Mouse (Mus musculus): ENCODE results near the gene Blvrb. TPM values are rescaled to one million over a fixed set of nuclear protein-coding genes. Genes with fewer than 3 reads are reported as not detected.
A peak's percentile ranks its signal among the peaks of the same experiment; 100 is the strongest.

Blvrb gene
- 10 to 100 TPM; 32.4 to 34.3 TPM for total RNA-seq (2021)
- long read RNA-seq, experiment 1, transcript Blvrb-201 (5 exons, 1,028 nt) = major isoform, 21 of 22 reads
- long read RNA-seq, experiment 1, partial matches to known transcripts = 1 of 22 reads
- long read RNA-seq, experiment 1, other reads (novel, unspliced or antisense) = 0 of 22 reads
- long read RNA-seq, experiment 2, transcript Blvrb-201 (5 exons, 1,028 nt) = major isoform, 20 of 20 reads
- long read RNA-seq, experiment 2, partial matches to known transcripts = 0 of 20 reads
- long read RNA-seq, experiment 2, other reads (novel, unspliced or antisense) = 0 of 20 reads

DNA sequence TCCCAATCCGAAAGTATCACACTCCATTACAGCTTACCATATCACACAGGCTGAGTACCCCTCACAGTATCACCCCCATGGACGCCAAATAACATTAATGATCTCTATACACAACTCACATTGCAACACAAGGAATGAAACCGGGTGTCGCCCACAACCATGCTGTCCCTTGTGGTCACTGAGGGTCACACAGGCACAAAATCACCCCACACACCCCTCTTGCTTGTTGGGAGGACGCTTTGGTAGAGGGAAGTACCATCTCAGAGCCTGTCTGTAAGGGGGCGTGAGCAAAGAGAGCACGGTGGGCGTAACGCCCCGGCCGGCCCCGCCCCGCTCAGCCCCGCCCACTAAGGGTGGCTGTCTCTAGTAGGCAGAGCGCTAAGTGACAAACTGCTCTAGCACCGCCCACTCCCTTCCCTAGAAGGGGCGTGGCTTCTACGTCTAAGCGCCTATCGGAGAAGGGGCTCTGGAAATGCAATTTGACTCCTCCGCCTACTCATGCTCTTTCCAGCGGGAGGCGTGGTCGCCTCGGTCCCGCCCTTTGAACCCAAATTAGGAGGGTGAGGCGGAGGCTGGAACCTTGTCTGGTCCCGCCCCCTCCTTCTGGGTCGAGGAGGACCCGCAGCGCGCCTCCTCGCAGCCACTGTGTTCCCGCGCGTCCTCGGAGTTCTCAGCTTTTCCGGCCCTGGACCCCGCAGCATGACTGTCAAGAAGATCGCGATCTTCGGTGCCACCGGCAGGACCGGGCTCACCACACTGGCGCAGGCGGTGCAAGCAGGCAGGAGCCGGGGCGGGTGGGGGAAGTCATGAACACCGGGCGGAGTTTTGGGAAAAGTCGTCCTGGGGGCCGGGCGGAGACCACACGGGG, at the start of gene Blvrb, which contains the start of gene Sptbn4:
TSS of gene Blvrb (plus strand) at position 560 of the 868 bp plus-strand sequence.
TSS of gene Sptbn4 (minus strand) at position 268 of the 868 bp plus-strand sequence.
- peak; percentile 98 to 100 for DNase-seq

DNA sequence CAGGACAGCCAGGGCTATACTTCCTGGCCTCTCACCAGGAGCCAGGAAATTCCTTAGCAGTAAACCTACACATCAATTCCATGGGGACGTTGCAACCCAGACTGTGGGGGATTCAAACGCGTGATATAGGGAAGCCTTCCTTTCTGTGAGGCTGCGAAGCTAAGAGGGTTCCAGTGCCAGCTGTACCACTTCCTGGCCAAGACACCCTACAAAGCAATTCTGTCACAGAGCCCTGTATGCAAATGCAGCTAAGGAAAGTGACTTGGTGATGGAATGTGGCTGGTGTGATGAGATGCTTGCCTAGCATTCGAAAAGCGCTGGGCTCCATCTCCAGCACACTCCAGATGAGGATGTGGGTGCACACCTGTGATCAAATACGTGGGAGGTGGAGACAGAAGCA, 47.2 kb upstream of the Blvrb start:
- no peak for DNase-seq

DNA sequence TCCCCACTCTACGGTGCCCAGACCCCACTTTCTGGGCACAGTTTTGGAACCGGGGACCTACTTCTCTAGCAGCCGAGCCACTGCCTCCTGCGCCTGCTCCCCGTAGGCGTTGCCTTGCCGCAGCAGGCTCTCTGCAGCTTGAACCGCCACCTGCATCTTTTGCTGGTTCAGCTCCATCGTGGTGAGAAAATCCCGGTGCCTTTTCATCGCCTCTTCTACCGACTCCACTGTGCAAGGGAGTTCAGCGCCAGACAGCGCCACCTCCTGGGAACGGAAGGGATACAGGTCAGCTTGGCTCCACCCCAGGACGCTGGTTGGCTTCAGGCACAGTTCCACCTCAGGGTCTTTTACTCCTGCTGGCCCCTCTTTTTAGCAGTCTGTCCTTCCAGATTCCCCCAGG, 45.1 kb upstream of the Blvrb start:
- peak; percentile 33 to 69 for DNase-seq

DNA sequence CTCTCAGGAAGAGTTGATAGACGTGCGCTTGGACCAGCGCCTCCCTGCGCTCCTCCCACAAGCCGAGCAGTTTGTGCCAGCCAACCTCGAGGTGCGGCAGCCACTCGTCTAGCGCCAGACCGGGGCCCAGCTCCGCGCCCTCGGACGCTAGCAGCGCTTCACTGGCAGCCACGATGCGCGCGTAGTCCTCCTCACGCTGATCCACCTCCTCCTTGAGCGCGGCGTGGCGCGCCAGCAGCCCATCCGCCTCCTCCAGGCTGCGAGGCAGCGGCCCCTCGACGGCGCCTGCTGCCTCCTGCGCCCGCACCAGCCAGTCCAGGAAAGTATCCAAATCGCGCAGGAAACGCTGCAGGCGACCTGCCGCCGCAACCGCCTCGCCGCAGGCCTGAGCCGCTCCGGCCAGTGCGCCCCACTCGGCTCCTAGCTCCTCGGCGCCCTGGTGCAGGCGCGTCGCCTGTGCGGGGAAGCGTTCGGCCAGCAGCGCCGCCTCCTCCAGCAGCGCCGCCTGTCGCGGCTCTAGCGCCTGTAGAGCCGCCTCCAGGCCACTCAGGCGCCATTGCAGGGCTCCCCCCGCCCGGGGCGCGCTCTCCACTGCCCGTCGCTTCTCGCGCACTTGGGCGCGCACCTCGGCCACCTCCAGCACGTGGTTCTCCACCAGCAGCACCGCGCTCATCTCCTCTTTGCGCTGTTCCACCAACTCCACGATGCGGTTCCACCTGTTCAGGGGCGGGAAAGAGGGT, 43.4 kb upstream of the Blvrb start:
- no peak for DNase-seq

DNA sequence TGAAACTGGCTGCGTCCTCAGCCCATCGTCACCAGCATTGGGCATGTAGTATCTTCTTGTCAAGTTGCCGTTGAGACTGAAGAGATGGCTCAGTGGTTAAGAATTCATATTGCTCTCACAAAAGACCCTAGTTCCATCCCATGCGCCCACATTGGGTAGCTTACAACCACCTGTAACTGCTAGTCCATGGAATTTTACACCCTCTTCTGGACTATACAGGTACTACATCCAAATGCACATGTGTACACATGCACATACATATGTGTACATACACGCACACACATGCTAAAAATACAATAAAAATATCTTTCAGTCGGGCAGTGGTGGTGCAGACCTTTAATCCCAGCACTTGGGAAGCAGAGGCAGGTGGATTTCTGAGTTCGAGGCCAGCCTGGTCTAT, 41.3 kb upstream of the Blvrb start:
- DNase-seq = no peak

DNA sequence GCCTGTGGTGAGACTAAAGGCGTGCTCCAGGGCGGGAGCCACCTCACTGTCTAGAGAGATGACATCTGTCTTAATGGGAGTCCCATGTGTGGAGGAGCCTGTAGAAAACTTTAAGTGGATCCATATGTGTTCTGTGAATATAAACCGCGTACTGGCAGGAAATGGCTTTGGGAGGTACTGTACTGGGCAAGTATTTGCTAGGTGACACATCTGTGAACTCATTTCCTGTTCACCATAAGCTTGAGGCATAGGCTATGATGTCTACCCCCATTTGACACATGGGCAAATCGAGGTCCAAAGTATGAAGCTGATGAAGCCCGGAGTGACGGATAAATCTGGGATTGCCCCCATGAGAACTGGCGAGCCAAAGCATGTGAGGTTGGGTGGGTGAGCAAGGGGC, 40.0 kb upstream of the Blvrb start:
- DNase-seq = no peak

DNA sequence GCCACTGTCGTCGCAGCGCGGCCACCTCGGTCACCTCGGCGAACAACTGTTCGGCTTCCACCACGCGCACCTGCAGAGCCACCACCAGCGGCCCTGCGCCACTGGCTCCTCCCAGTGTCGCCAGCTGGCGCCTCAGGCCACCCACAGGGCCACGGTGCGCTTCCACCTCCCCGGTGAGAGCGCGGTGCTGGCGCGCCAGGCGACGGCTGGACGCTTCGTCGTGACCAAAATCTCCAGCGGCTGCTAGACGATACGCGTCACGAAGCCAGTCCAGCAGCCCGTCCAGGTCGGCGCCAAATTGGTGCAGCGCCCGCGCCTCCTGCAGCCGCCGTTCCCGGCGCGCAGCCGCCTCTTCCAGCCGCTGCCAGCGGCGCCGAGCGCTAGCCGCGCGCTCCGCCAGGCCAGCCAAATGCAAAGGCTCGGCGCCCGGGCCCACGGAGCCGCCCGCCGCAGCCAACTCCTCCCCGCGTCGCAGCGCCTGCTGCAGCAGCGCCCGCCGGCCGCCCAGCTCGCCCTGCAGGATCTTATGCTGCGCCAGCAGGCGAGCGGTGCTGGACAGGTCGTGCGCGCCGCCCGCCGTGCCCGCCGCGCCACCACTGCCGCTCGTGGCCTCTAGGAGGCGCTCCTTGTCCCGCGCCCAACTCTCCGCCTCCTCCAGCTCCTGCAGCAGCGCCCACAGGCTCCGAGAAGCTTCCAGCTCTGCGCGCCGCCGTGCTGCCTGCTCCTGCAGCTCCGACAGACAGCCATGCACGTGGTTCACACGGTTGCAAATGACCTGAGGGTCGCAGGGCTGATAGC, 39.2 kb upstream of the Blvrb start:
- peak; percentile 59 to 67 for DNase-seq

DNA sequence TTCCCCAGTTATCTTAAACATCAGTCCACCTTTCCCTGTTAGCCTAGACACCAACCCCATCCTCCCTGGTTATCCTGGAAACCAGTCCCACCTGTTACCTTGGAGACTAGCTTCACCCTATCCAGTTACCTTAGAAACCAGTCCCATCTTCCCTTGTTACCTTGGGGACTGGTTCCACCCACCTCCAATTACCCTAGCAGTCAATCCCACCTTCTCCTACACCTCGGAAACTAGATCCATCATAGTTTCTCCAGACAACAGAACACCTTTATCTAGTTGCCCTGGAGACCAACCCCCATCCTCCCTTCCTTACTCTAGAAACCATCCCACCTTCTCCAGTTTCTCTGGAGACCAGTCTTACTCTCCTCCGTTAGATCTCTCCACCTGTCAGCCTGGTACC, 30.6 kb upstream of the Blvrb start:
- DNase-seq = no peak

DNA sequence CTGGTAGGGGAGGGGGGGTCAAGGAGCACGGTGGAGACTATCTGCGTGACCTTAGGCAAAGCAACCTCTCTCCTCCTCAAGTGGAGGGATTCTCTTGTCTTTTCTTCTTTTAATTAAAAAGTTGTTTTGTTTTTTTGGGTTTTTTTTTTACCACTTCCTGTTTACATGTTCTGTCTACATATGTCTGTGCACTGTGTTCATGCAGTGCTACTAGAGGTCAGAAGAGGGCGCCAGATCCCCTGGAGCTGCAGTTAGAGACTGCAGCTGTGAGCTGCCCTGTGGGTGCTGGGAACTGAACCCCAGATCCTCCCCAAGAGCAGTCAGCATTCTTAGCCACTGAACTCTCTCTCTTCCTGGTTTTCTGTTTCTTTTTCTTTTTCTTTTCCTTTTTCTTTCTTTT, 28.7 kb upstream of the Blvrb start:
- DNase-seq = no peak

DNA sequence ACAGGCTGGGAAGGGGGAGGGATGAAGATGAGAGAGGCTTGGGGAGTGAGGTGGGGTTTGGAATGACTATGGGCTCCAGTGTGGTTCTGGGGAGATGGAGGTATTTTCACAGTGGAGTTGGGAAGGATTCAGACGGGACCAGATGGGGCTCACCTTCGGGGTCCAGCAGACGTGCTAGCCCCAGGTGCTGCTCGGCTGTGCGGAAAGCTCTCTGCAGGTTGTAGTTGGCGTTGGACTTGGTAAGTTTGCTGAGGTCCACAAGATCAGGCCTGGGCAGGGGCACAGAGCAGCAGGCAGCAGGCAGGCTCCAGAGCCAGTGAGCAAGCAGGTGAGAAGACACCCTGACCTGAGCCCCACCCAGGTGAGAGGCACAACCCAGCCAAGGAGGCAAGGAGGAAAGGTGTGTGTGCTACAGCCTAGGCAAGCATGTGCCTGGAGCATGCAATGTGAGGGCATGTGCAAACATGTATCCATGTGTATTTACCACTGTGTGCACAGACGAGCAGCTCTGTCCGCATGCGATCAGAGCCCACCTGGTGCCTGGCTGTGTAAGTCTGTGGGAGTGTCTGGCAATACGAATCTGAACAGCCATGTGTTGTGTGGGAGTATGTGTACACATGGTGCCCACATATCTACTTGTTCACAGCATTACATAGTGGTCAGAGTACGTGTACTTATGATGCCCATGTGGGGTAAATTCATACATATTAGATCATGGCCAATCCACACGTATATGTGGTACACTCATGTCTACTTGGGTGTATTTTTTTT, 24.0 kb upstream of the Blvrb start:
- no peak for DNase-seq

DNA sequence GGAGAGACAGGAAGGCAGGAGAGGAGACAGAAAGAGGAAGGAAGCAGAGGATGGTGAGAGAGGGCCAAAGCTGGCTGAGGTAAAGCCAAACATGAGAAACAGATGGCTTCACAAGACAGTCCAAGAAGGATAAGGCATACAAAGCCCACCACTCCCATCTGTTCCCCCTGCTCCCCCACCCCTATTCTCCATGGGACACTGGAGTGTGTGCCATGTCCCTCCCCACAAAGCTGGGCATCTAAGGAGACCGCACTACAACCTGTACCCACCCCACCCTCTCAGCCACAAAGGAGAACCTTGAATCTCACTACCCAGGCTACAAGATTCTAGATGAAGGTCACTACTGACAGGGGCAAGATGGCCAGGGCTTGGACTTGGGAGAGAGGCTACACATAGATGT, 20.4 kb upstream of the Blvrb start:
- DNase-seq = no peak

DNA sequence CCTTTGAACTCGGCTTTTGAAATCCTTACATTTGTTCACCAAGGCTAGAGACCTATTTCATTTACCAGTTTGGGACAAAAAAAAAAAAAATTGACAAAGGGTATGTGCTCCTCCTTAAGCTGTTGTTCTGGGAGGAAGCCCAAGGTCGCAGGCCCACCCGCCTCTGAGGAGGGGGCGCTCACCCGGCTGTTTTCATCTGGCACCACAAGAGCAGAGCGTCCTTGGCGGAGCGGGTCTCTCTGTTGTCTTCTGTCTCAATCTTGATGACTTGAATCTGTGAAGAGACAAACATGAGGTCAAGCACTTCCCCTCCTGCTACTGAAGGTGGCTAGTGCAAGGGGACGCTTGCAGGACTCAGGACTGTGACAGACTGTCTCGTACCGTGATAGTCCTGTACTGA, 19.8 kb upstream of the Blvrb start:
- no peak for DNase-seq

DNA sequence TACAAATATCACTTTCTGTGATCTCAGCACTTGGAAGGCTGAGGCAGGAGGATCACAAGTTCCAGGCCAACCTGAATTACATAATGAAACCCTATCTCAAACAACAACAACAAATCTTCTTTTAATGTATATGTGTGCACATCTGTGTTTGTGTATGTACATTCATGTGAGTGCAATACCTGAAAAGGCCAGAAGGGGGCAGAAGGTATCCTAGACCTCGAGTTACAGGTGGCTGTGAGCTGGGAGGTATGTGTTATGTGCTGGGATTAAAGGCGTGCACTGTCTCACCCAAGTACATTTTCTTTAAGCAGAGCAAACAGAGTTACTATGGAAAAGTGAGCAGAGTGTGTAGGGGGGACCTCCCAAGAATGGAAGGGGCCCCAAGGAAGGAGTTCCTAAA, 18.6 kb upstream of the Blvrb start:
- DNase-seq = no peak

DNA sequence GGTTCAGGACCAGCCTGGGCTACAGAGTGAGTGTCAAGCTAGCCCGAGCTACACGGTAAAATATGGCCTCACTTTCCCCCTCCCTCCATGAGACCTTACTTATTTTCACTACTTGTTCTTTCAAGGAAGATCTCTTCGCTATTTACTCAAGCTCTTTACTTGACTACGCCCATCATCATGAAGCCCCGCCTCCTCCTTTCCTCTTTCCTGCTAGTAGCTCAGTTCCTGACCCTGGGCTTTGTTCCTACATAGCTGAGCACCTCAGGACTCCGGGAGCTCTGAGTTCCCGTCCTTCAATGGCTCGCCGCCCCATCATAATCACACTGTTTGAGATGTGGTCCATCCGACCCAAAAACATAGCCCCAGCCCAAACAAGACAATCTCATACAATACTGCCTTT, 14.4 kb upstream of the Blvrb start:
- no peak for DNase-seq

DNA sequence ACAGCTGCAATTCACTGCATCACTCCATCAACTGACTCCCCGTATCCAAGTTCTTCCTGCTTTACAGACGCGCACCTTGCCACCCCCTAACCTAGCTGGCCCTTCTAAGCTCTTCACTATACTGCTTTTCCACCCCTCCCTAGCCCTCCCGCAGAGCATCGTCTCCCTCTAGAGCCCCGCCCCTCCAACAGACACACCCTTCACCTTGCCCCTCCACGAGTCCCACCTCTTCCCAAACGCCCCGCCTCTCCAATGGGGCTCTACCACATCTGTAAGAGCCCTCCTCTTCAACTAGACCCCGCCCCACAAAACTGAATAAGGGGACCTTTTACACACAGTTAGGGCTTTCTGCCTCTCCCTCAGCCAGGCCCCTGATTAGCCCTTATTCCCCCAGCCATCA, 14.0 kb upstream of the Blvrb start:
- DNase-seq = no peak

DNA sequence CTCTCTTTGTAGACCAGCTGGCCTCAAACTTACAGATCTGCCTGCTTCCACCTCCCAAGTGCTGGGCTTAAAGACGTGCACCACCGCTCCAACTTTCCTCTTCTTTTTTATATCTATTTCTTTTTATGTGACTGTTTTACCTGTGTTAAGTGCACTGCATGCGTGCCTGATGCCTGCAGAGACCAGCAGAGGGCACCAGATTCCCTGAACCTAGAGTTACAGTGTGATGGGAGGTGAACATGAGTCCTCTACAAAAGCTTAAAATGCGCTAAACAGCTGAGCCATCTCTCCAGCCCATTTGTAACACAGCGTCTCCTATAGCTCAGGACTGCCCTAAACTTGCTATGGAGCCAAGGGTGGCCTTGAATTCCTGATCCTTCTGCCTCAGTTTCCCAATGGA, 10.2 kb upstream of the Blvrb start:
- peak in 1 of 2 experiments; percentile 15 for DNase-seq

DNA sequence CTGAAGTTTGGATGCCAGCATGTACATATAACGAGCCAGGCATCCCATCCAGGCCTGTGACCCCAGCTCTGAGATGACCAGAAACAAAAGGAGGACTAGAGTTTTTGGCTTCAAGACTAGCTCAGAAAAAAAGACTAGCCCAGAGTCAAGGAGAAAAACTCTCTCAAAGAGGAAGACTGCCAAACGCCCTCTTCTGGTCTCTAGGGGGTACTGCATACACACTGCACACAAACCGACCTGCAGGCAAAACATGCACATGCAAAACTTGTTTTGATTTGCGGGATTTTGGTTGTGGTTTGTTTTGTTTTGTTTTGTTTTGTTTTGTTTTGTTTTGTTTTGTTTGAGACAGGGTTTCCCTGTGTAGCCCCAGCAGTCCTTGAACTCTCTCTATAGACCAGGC, 7.8 kb upstream of the Blvrb start:
- no peak for DNase-seq

DNA sequence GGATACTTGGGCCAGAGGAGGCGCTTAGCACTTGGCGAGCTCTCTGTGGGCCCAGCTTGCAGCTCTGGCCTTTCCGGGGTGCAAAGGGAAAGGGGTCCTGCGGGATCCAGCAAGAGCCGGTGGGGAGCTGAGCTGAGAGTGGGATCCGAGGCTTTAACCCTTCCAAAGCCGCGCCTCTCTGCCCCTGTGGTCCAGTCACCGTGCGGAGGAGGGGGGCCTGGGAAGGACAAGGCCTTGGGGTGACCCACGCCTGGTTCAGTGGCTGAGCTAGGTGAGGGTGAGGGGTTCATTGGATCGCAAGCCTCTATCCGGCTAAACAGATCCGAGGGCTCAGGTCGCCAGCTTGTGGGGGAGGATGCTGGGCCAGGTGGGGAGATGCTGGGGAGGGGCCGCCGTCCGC, 1.7 kb upstream of the Blvrb start:
- peak in 1 of 2 experiments; percentile 10 for DNase-seq

DNA sequence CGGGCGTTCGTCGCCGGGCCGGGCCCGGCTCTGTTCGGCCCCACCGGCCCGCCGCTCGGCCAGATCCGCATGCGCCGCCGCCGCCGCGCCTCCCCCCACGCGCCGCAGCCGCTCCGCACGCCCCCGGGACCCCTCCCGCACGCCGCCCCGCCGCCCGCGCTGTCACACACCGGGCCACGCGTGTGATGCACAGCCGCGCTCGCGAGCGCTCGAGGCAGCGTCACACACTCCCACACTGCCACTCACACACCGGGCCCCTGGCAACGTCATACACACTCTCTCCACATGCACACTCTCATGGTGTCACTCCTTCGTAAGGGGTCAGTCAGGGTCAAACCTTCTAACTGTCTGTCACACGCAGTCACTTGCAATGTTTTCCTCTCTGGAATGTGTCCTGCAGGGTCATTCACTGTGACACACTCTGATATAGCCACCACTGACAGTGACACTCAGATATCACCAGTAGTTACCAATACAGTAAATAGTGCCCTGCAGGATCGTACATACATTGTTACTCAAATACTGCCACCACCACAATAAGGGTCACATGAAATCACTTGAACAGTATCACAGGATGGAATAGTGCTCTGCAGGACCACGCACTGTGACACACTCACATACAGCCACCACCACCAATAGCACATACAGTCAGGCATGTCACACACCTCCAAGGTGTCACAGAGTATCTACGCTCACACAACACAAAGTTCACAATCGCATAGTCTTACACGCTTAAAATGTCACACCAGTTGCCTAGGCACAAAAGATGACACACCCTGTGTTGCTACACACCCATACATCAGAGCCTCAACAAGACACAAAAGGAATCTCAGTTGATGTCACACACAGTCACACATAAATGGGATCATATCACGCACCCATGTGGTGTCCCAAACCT, 1.0 kb upstream of the Blvrb start:
- DNase-seq = peak; percentile 12 to 36
